Mouse (Mus musculus) thymus, adult 18-20 months (tissue): Measurements from ENCODE around the gene Atp1b4.
"Not testable (repeated sequence)": the region's sequence is repeated elsewhere in the genome, so short reads cannot be mapped to it uniquely, and the experiment has no call there.

ENCODE experiments used
- DNase-seq, 2 experiments: peaks; one replicate each; pipeline ENCODE4 v3.0.0; 2022; ENCODE audit warnings: mixed read lengths in 2 of 2

Gene Atp1b4

GRCm38 (mm10) chrX:38315884-38316283, at the start of gene Atp1b4:
Atp1b4 (plus strand) TSS chrX:38316184.
- no peak for DNase-seq

GRCm38 (mm10) chrX:38308597-38308996, 7.4 kb upstream of the Atp1b4 start:
- no peak for DNase-seq

GRCm38 (mm10) chrX:38311054-38311453, 4.9 kb upstream of the Atp1b4 start:
- no peak for DNase-seq

GRCm38 (mm10) chrX:38312910-38313625, 2.9 kb upstream of the Atp1b4 start:
- DNase-seq: no peak

GRCm38 (mm10) chrX:38313626-38314210, 2.3 kb upstream of the Atp1b4 start:
- no peak for DNase-seq

- DNase-seq: no peak
Measured at GRCm38 (mm10) chrX:38330695-38331406, 14.9 kb downstream of the Atp1b4 start.

- no peak for DNase-seq
Measured at GRCm38 (mm10) chrX:38334329-38335279, 18.6 kb downstream of the Atp1b4 start.

GRCm38 (mm10) chrX:38362016-38362415, 46.0 kb downstream of the Atp1b4 start:
- no peak for DNase-seq

- DNase-seq: not testable (repeated sequence)
Measured at GRCm38 (mm10) chrX:38364621-38365020, 48.6 kb downstream of the Atp1b4 start.

- not testable (repeated sequence) for DNase-seq
Measured at GRCm38 (mm10) chrX:38373169-38373568, 57.2 kb downstream of the Atp1b4 start.
